Mouse (Mus musculus) stomach, embryonic 14.5 days (tissue): ENCODE measurements around the gene Bglap2. TPM values are rescaled to one million over a fixed set of nuclear protein-coding genes. Genes with fewer than 3 reads are reported as not detected.

Source experiments
- ATAC-seq: fragments of 200-750 bp; cut with Nextera tagmentation; 2 replicates; pipeline ENCODE4 v1.8.0; 2017; ENCODE audit warnings: low read depth, moderate TSS enrichment; ENCODE audit not compliant: insufficient number of reproducible peaks, insufficient read depth, low FRiP score
- H3K27ac ChIP-seq: fragments of 300-500 bp; sonication (generic); 2 replicates; pipeline ENCODE4 v1.5.1; 2014; ENCODE audit warnings: mild to moderate bottlenecking, low read length, moderate library complexity, mixed read lengths
- H3K27me3 ChIP-seq: fragments of 300-500 bp; sonication (generic); 2 replicates; pipeline ENCODE4 v1.6.1; 2014; ENCODE audit warnings: low read length, control low read depth, mixed read lengths; ENCODE audit not compliant: control insufficient read depth, insufficient read depth
- H3K36me3 ChIP-seq: fragments of 300-500 bp; sonication (generic); 2 replicates; pipeline ENCODE4 v1.6.1; 2014; ENCODE audit warnings: mild to moderate bottlenecking, control low read depth, low read length, moderate library complexity, mixed read lengths; ENCODE audit not compliant: control insufficient read depth, insufficient read depth
- H3K4me1 ChIP-seq: fragments of 300-500 bp; sonication (generic); 2 replicates; pipeline ENCODE4 v1.6.1; 2014; ENCODE audit warnings: low read length, control low read depth, mixed read lengths; ENCODE audit not compliant: control insufficient read depth, insufficient read depth
- H3K4me2 ChIP-seq: fragments of 300-500 bp; sonication (generic); replicated peaks from 2 replicates; pipeline ENCODE4 v1.6.1; 2014; ENCODE audit warnings: low read depth, low read length, control low read depth
- H3K4me3 ChIP-seq: fragments of 300-500 bp; sonication (generic); 2 replicates; pipeline ENCODE4 v1.5.1; 2014; ENCODE audit warnings: low read depth, low read length, control low read depth
- H3K9ac ChIP-seq: fragments of 300-500 bp; sonication (generic); replicated peaks from 2 replicates; pipeline ENCODE4 v1.6.1; 2014; ENCODE audit warnings: low read depth, mild to moderate bottlenecking, control low read depth, low read length, moderate library complexity, mixed read lengths
- H3K9me3 ChIP-seq: fragments of 300-500 bp; sonication (generic); 2 replicates; pipeline ENCODE4 v1.6.1; 2016; ENCODE audit warnings: low read depth, low read length, control low read depth; ENCODE audit not compliant: control insufficient read depth
- WGBS: fragments of 180-500 bp; shearing (Covaris S2); extraction: QIAGEN DNeasy Blood & Tissue Kit; methylation state at CpG from one replicate; pipeline ENCODE4 v1.1.7; 2014; 5-methylcytosine and 5-hydroxymethylcytosine counted together
- polyA plus RNA-seq: library from polyadenylated mRNA; unstranded; fragments of >200 nt; fragmentation: Nextera tagmentation; extraction: Ambion mirVana; gene quantifications from 2 replicates; pipeline ENCODE4 v1.2.1, GENCODE M21; 2014

The Bglap2 gene
- polyA plus RNA-seq, 1 experiment from 2014 or later = not detected

DNA sequence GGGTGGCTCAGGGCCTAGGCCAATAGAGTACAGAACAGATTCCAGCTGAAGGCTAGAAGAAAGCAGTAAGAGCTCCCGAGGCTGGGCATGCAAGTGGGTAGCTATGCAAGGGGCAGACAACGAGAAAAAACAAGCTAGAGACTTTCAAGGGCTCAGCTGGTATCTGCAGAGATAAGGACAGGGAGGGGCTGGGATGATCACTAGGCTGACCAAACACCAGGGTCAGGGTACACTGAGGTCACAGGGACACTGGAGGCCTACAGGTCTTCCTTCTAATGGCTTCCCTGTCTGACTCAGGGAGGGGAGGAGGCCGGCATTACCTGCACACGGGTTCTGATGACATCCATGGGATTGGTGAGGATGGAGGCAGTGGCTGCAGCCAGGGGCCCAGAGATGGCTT, 37.2 kb upstream of the Bglap2 start:
- Histone ChIP-seq H3K27ac (no peak overlapping the region), H3K9me3 (no peaks in the 10 kb centered on the region), H3K9ac (no peak overlapping the region), H3K27me3 (no peaks in the 10 kb centered on the region), H3K4me3 (no peak overlapping the region), H3K4me1 (peaks cover 3% of the 10 kb centered on the region; the same call in 1 of the 2 replicates), H3K4me2 (no peak overlapping the region), H3K36me3 (peaks cover 56% of the 10 kb centered on the region)
- WGBS = 73% methylated on average over 4 of the region's 4 CpGs
- no peak for ATAC-seq

DNA sequence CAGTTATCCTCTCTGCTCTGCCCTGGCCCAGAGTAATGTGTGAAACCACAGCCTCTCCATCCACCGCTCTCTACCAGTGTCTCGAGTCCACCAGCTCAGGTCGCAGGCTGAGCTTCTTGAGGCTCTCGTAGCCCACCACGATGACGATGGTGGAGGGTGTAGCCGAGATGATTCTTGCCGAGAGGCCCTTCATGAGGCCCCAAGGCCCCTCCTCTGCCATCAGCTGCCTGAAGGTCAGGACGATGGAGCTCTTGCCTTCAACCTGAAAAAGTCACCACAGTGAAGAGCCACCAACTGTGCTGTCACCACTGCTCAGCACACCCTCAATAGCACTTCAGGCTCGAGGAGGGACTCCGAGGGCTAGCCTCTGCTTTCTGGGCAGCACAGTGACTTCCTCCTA, 34.1 kb upstream of the Bglap2 start:
- Histone ChIP-seq H3K4me3 (no peak overlapping the region), H3K9ac (no peak overlapping the region), H3K27ac (no peak overlapping the region), H3K4me1 (peaks cover 12% of the 10 kb centered on the region; the same call in 1 of the 2 replicates), H3K4me2 (no peak overlapping the region), H3K27me3 (no peaks in the 10 kb centered on the region), H3K36me3 (peaks cover 30% of the 10 kb centered on the region), H3K9me3 (no peaks in the 10 kb centered on the region)
- no peak for ATAC-seq
- 91% methylated on average over 11 of the region's 11 CpGs for WGBS

- Histone ChIP-seq H3K36me3 (peaks cover 28% of the 10 kb centered on the region), H3K4me1 (peaks cover 12% of the 10 kb centered on the region; the same call in 1 of the 2 replicates), H3K27me3 (no peaks in the 10 kb centered on the region), H3K27ac (no peak overlapping the region), H3K4me2 (no peak overlapping the region), H3K9ac (no peak overlapping the region), H3K9me3 (no peaks in the 10 kb centered on the region), H3K4me3 (no peak overlapping the region)
- ATAC-seq = no peak
- 91% methylated on average over 4 of the region's 4 CpGs for WGBS
These were observed 33.2 kb upstream of the Bglap2 start for GRCm38 (mm10) chr3:88411681-88412080.

DNA sequence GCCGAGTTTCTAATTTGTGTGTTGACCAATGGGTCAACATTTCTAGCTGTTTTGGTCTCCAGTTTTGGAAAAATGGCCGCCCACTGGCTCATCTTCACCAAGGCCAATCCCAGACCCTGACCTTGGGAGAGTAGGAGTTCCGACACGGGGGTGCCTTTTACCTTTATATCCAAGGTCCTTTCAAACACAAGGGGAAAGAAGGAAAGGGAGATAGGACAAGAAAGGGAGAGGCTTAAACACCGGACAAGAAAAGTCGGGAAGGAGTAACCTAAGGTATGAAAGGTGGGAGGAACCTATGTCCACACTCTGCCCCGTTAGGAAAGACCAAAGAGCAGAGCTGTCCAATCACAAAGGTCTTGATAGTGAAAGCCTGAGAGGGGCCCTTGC, 32.1 kb upstream of the Bglap2 start:
- Histone ChIP-seq H3K27me3 (no peaks in the 10 kb centered on the region), H3K9ac (peak overlapping the region; percentile 87), H3K4me3 (peak overlapping the region; percentile 65), H3K36me3 (peaks cover 18% of the 10 kb centered on the region), H3K9me3 (no peaks in the 10 kb centered on the region), H3K4me1 (peaks cover 12% of the 10 kb centered on the region; the same call in 1 of the 2 replicates), H3K27ac (peak overlapping the region; percentile 97), H3K4me2 (peak overlapping the region; percentile 60)
- 18% methylated on average over 7 of the region's 7 CpGs for WGBS
- no peak for ATAC-seq

DNA sequence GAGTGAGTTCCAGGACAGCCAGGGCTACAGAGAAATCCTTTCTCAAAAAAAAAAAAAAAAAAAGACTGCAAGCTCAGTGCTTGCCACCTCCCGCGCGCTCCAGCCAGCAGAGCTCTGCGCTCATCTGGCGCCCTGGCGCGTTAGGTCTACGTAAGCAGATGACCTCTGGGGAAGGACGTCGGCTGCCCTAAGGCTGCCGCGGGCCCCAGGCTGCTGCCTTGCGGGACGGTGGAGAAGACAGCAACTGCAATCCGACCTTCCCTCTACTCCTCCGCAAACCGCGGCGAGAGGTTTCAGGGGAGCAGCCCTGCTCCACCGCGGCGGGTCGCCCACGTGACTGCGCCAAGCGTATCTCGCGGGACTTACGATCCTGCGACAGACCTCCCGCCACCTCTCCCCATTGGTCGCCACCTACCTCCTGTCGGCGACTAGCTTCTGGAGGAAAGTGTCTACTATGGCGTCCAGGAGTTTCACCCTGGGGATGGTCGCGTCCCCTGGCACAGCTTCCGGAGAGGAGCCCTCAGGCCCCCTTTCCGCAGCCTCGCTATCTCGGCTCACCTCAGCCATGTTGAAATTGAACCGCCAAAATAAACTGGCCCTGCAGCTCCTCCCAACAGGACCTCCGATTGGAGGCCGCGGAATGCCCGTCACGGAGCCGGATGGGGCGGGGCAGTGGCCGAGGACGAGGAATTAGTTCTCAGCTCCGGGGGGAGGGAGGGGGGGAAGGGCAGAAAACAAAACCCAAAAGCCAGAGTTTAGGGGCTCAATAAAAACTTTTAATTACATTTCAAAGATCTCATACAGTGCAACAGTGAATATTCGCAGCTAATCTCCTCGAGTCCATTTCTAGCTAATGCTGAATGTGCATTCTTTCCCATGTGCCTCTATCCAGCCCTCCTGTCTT, 31.5 kb upstream of the Bglap2 start, which contains the start of gene Pmf1:
Gene Pmf1, minus strand, starts transcription at position 591 of the 904 bp plus-strand sequence.
- peaks cover 12% of the 10 kb centered on the region; the same call in 1 of the 2 replicates for H3K4me1 ChIP-seq
- H3K27me3 ChIP-seq = no peaks in the 10 kb centered on the region

DNA sequence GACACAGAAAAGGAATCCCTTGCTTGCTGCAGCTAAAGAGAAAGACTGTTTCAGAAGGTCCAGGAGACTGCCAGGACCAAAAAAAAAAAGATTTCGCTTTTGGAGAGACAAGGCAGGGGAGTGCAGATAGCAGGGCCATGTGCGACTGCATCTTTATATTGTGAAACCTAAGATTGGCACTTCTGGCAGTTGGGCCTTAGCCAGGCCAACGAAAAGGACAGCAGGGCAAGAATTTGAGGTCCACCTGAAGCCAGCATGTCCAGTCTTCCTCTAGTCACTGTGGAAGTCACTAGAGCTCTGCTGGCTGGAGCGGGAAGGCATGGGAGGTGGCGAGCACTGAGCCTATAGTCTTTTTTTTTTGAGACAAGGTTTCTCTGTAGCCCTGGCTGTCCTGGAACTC, 30.5 kb upstream of the Bglap2 start:
- H3K4me1 ChIP-seq = peaks cover 12% of the 10 kb centered on the region; the same call in 1 of the 2 replicates
- H3K9ac ChIP-seq = peak overlapping the region; percentile 87; the same call in 1 of the 2 replicates
- H3K27ac ChIP-seq = no peak overlapping the region
- peaks cover 9% of the 10 kb centered on the region for H3K36me3 ChIP-seq
- no peaks in the 10 kb centered on the region for H3K27me3 ChIP-seq
- no peak for ATAC-seq
- peak overlapping the region; percentile 65 for H3K4me3 ChIP-seq
- 48% methylated on average over 5 of the region's 5 CpGs for WGBS
- peak overlapping the region; percentile 60 for H3K4me2 ChIP-seq
- no peaks in the 10 kb centered on the region for H3K9me3 ChIP-seq

More for the DNA sequence above, 31.5 kb upstream of the Bglap2 start, which contains the start of gene Pmf1:
- Histone ChIP-seq H3K4me2 (peak within 1 kb of the TSS; percentile 60), H3K27ac (peak within 1 kb of the TSS; percentile 97), H3K9ac (peak within 1 kb of the TSS; percentile 87), H3K36me3 (peaks cover 11% of the 10 kb centered on the region), H3K4me3 (peak within 1 kb of the TSS; percentile 65), H3K9me3 (no peaks in the 10 kb centered on the region)
- WGBS = under 1% methylated on average over 54 of the region's 54 CpGs
- peak; percentile 91 for ATAC-seq

GRCm38 (mm10) chr3:88407529-88407928, 29.0 kb upstream of the Bglap2 start:
- no peaks in the 10 kb centered on the region for H3K9me3 ChIP-seq
- 47% methylated on average over 7 of the region's 7 CpGs for WGBS
- H3K9ac ChIP-seq = no peak overlapping the region
- no peak overlapping the region for H3K27ac ChIP-seq
- H3K4me2 ChIP-seq = no peak overlapping the region
- H3K4me1 ChIP-seq = peaks cover 12% of the 10 kb centered on the region; the same call in 1 of the 2 replicates
- ATAC-seq = no peak
- H3K36me3 ChIP-seq = peaks cover 8% of the 10 kb centered on the region
- no peaks in the 10 kb centered on the region for H3K27me3 ChIP-seq
- no peak overlapping the region for H3K4me3 ChIP-seq

DNA sequence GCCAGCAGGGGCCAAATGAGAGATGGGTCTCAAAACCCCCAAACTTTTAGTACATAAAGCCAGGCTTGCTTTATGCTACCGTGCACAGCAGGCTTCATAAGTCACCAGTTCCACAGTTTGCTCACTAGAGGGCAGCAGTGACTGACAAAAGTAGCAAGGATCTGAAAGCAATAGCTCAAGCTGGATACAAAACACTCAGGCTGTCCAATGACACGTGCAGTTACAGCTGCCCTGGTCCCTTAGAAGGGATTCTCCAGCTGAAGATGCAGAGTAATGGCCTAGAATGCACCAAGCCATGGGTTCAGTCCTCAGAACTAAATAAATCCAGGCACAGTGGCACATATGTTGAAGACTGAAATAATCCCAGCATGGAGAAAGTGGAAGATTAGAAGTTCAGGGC, 28.6 kb upstream of the Bglap2 start:
- no peak for ATAC-seq
- Histone ChIP-seq H3K36me3 (peaks cover 3% of the 10 kb centered on the region), H3K9me3 (no peaks in the 10 kb centered on the region), H3K4me2 (no peak overlapping the region), H3K27ac (no peak overlapping the region), H3K4me3 (no peak overlapping the region), H3K4me1 (peaks cover 12% of the 10 kb centered on the region; the same call in 1 of the 2 replicates), H3K9ac (no peak overlapping the region), H3K27me3 (no peaks in the 10 kb centered on the region)
- 0% methylated on average over 2 of the region's 2 CpGs for WGBS
